Mouse (Mus musculus) Muller cell, postnatal 12 days (primary cell): ENCODE measurements around the gene B9d2.

Source experiments
- DNase-seq: peaks from one replicate; pipeline ENCODE4 v3.0.0-alpha.2; 2015; ENCODE audit errors: inconsistent ontology term

The B9d2 gene

GRCm38 (mm10) chr7:25680514-25681258, at the start of gene B9d2:
Gene B9d2, plus strand, starts transcription at chr7:25680780.
- peak; percentile 98 for DNase-seq

GRCm38 (mm10) chr7:25632679-25633078, 47.9 kb upstream of the B9d2 start:
- DNase-seq: no peak

- DNase-seq: no peak
These were observed 44.2 kb upstream of the B9d2 start for GRCm38 (mm10) chr7:25636373-25636772.

- DNase-seq: no peak
These were observed 43.5 kb upstream of the B9d2 start for GRCm38 (mm10) chr7:25637099-25637498.

- no peak for DNase-seq
These were observed 40.8 kb upstream of the B9d2 start for GRCm38 (mm10) chr7:25639754-25640153.

GRCm38 (mm10) chr7:25644136-25644535, 36.4 kb upstream of the B9d2 start:
- DNase-seq: no peak

- DNase-seq: peak; percentile 22
These were observed 35.9 kb upstream of the B9d2 start for GRCm38 (mm10) chr7:25644631-25645030.

GRCm38 (mm10) chr7:25645074-25645473, 35.5 kb upstream of the B9d2 start:
- DNase-seq: no peak

GRCm38 (mm10) chr7:25647574-25648123, 32.9 kb upstream of the B9d2 start:
- no peak for DNase-seq

- DNase-seq: no peak
These were observed 30.7 kb upstream of the B9d2 start for GRCm38 (mm10) chr7:25649839-25650238.

GRCm38 (mm10) chr7:25651281-25651680, 29.3 kb upstream of the B9d2 start:
- no peak for DNase-seq

- DNase-seq: no peak
These were observed 28.3 kb upstream of the B9d2 start for GRCm38 (mm10) chr7:25652244-25652759.

GRCm38 (mm10) chr7:25655601-25656428, 24.8 kb upstream of the B9d2 start:
- DNase-seq: no peak

- no peak for DNase-seq
These were observed 22.8 kb upstream of the B9d2 start for GRCm38 (mm10) chr7:25657785-25658184.

- DNase-seq: peak; percentile 100
These were observed 21.7 kb upstream of the B9d2 start, which contains the start of the genes Bckdha and Exosc5 for GRCm38 (mm10) chr7:25658657-25659472. Gene Bckdha, minus strand, starts transcription at chr7:25658981. Gene Exosc5, plus strand, starts transcription at chr7:25659164.

GRCm38 (mm10) chr7:25666381-25666780, 14.2 kb upstream of the B9d2 start:
- no peak for DNase-seq

- no peak for DNase-seq
These were observed 11.4 kb upstream of the B9d2 start for GRCm38 (mm10) chr7:25669158-25669557.

- DNase-seq: no peak
These were observed 10.9 kb upstream of the B9d2 start for GRCm38 (mm10) chr7:25669631-25670030.

- DNase-seq: no peak
These were observed 10.5 kb upstream of the B9d2 start for GRCm38 (mm10) chr7:25670096-25670495.

GRCm38 (mm10) chr7:25671686-25672085, 8.9 kb upstream of the B9d2 start:
- DNase-seq: no peak

GRCm38 (mm10) chr7:25672442-25672841, 8.1 kb upstream of the B9d2 start:
- DNase-seq: no peak
